9 mouse cellular contexts compared by ENCODE assay signal in genomic region chr8:86967891-86968311, GRCm38 (mm10).
DNase-seq lines count a peak whose midpoint lies in the region; ATAC-seq lines count a peak whose summit lies in the region.
"Had no signal": no experiment of that assay in that cellular context is flagged by ENCODE, and none has a peak within 500 bp of the region (broad histone marks: within the 10 kb centered on the region; RNA-seq: fewer than 3 reads in every experiment).

No protein-coding gene starts in this region.

- ATAC-seq in inflammation-experienced regulatory T-cells, adult 6 months = no peak

- intact Hi-C loops in heart, postnatal 25 days (cut with DNase I) = no loop called here
- intact Hi-C loops in gastrocnemius, postnatal 14 days (cut with DNase I; ENCODE audit: low total_unique reads) = no loop called here

- peak; percentile 86 for DNase-seq in heart, adult 11 months
- no peak for DNase-seq in heart, postnatal 25 days (ENCODE audit: low spot score)
- peak; percentile 45 for DNase-seq in adrenal gland, adult 2 months
- DNase-seq in gastrocnemius, postnatal 14 days = peak; percentile 10
- peak; percentile 29 to 45 for DNase-seq in kidney, postnatal 4 days
- DNase-seq in cerebellum, adult 11 months = no peak
- no peak for DNase-seq in B cell, adult 2 months
- DNase-seq: lung, embryonic 14.5 days had no signal

Comparison
In these comparisons a context has a peak if more than half of its experiments do, and no peak if none do; other contexts are left out.
1. DNase-seq: peak in heart, adult 11 months (single experiment), adrenal gland, adult 2 months (single experiment), gastrocnemius, postnatal 14 days (single experiment) and kidney, postnatal 4 days (2 of 2); none in heart, postnatal 25 days (single experiment), cerebellum, adult 11 months (single experiment) and B cell, adult 2 months (0 of 2).